Mouse (Mus musculus) gastrocnemius, postnatal 36 days (tissue): ENCODE measurements at regions not wholly inside any gene's neighbourhood (a gene's known extent, or its start where the extent isn't known, plus 50 kb on each side); places are given as distances from the start of the nearest gene placed in this dataset.
"Not testable (repeated sequence)": the region's sequence is repeated elsewhere in the genome, so short reads cannot be mapped to it uniquely, and the experiment has no call there.

Source experiments
- DNase-seq, 2 experiments: peaks; one replicate each; pipeline ENCODE4 v3.0.0; 2022
- intact Hi-C: fragments of 180-260 bp; cut with DNase I; formaldehyde crosslinking; loops from one replicate; pipeline ENCODE4 v1.15.1; 2025

DNA sequence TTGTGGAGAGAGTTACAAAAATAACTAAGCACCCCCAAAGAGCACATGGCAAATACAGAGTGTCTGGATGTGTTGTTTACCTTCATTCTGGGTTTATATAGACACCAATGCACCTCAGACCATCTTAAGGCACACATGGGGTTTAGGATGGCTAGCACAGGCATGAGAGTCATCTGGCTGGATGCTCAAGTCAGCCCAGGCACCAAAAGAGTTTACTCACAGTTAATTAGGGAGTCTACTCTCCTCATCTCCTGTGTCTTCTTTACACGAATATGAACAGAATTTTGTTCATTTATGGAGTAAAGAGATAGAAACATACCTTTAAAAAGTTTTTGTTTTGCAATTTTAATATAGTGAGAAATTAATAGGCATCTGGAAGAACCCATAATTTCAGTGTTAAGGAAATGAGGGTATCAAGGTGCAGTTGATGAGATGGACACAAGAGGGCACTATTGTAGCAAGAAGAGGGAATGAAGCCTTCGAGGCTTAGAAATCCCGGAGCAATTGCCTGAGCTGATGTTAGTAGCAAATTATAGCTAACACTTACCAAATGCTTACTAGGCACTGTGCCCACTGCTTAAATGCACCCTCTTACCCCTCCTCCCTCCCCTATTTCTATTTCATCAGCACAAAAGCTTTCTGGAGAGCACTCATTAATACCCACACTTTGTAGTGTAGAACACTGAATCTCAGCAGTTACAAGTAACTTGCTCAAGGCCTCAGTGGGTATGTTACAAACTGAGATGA lies 174.6 kb downstream of the Eepd1 start:
- intact Hi-C loops, result loop anchor here (2.0 kb wide), 1 partner anchor 1119 kb away; no protein-coding TSS in a partner anchor
- DNase-seq, result no peak

GRCm38 (mm10) chr9:25656534-25656933 lies 175.2 kb downstream of the Eepd1 start:
- intact Hi-C loops, result loop anchor here (2.0 kb wide), 1 partner anchor 1118 kb away; no protein-coding TSS in a partner anchor
- no peak for DNase-seq

- DNase-seq, result no peak
- intact Hi-C loops, result no loop called here
Observed at GRCm38 (mm10) chr9:25683635-25684333, 202.4 kb downstream of the Eepd1 start.

DNA sequence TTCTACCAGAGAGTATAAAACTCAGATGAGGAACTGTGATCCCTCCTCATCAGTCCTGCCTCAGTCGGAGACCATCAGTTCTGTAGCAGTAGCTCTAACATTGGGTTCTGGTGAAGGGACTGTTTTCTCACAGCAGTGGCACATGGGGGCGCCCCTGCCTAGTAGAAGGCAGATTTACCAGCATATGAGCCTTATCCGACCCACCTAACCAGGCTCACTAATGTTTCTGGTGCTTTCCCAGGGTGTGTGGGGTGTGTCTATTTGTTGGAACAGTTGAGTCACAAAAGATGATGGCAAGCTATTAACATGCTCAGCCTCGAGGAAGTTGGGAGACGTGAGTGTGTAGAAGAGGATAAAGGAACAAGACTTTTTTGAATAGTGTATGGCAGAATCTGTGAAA lies 212.3 kb downstream of the Eepd1 start:
- no peak for DNase-seq
- intact Hi-C loops, result loop anchor here (10.0 kb wide), 1 partner anchor 1081 kb away; no protein-coding TSS in a partner anchor

DNA sequence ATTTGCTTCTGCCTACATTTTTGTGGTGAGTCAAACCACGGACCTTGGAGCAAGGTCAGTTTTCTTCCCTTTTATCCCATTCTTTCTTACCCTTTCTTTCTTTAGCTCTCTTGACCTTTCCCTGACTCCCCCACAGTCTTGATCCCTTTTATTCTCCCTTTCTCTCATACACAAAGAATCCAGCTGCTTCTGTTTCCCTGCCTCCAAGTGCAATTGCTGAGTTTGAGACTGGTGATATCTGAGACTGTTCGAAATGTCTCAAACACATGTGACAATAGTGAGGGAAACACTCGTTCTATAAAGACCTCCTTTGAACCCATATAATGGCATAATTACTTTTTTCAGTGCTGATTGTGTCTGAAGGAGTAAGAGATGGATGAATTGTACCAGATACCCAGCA lies 213.7 kb downstream of the Eepd1 start:
- intact Hi-C loops, result loop anchor here (10.0 kb wide), 1 partner anchor 1080 kb away; no protein-coding TSS in a partner anchor
- DNase-seq, result no peak

DNA sequence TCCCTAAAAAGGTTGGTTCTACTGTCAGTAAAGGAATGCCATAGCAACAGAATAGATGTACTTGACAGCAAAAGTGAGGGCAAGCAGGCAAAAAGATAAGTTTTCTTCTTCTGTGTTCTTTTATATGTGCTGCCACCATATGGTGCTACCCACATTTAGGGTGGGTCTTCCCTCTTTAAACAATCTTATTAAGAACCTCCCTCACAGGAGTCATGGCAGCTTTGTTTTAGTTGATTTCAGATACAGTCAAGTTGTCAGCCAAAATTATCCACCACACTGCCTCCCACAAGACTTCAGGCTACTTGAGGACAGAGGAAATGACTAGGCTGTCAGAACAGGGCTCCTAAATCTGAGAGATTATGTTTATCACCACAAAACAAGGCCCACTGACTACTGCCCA lies 232.3 kb downstream of the Eepd1 start:
- intact Hi-C loops, result no loop called here
- DNase-seq, result no peak

DNA sequence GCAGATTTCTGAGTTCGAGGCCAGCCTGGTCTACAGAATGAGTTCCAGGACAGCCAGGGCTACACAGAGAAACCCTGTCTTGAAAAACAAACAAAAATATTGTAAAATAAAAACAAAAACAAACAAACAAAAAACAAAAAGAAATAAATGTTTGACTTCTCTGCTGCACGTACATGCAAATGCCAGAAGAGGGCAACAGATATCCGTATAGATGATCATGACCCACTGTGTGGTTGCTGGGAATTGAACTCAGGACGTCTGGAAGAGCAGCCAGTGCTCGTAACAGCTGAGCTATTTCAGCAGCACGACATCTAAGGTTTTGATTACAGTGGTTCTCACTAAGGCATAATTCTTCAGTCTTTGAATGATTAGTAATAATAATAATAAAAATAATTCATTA lies 262.8 kb downstream of the Eepd1 start:
- intact Hi-C loops, result no loop called here
- DNase-seq, result no peak

DNA sequence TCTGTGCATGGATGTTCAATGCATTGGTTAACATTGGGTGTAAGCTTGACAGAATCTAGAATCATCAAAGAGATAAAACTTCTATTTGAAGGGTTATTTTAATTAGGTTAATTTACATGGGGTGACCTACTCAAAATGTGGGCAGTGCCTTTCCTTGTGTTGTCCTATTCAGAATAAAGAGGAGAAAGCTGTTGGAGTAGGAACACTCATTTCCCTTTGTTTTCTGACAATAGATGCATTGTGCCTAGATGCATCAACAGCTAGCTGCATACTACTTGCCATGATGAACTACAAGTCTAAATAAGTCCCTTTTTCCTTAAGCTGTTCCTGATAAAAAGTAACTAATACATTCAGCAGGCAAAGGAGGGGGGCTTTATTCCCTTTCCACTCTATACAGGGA lies 269.8 kb downstream of the Eepd1 start:
- no peak for DNase-seq
- intact Hi-C loops, result no loop called here

DNA sequence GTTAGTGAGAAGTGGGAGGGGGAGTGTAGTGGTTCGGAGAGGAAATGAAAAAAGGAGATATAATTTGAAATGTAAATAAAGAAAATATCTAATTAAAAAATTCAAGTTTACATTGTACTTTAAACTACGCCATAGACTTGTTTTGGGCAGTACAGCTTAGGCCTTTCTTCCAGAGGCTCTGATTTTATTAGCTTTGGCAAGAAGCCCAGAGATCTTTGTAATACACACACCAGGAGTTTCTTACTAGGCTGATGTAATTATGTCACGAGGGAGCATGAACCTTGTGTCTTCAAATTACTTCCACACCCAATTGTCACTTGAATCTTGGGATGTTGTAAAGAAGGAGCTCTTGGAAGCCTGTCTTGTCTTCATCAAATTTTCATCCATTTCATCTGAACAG lies 292.6 kb downstream of the Eepd1 start:
- intact Hi-C loops, result no loop called here
- no peak for DNase-seq

GRCm38 (mm10) chr9:25782631-25783030 lies 301.3 kb downstream of the Eepd1 start:
- intact Hi-C loops, result no loop called here
- no peak for DNase-seq

DNA sequence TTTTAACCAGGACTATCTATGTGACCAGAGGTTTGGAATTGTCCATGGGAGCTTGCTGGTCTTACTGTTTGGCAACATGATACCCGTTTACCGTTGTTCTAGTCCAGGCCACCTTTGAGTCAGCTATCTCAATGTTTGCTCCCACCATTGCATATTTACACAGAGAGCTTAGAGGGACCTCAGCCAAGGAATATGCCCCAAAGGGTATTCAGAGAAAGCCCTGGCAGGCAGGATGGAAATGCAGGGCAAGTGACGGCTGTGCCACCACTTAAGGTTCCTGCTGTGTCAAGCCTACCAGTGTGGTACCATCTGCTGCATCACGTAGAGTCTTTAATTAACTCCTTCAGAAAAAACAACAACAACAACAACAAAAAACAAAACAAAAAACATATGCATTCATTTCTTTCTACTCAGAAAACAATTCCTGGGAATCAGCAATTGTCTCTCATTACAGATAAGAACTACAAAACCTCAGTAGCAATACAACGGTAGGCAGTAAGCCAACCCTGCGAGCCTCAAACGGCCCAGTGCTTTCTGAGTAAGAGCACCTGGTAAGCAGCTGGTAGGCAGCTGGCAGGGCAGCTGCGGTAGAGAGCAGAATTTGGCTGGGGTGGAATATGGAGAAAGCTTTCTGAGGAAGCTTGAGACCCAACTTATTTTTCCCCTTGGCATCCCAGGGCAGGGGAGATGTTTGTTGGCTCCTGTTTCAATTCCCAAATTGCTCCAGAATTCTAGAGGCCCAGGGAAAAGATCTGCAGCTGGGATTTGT lies 314.0 kb downstream of the Eepd1 start:
- DNase-seq, result no peak
- intact Hi-C loops, result no loop called here

GRCm38 (mm10) chr9:25809562-25809961 lies 328.2 kb downstream of the Eepd1 start:
- DNase-seq, result no peak
- intact Hi-C loops, result no loop called here

- intact Hi-C loops, result no loop called here
Observed at GRCm38 (mm10) chr9:25833295-25833694, 351.9 kb downstream of the Eepd1 start.

GRCm38 (mm10) chr9:25849914-25850313 lies 368.6 kb downstream of the Eepd1 start:
- not testable (repeated sequence) for DNase-seq

More at GRCm38 (mm10) chr9:25833295-25833694, 351.9 kb downstream of the Eepd1 start:
- DNase-seq, result no peak

GRCm38 (mm10) chr9:25850608-25851007 lies 369.3 kb downstream of the Eepd1 start:
- DNase-seq, intact Hi-C loops: not testable (repeated sequence)

More at GRCm38 (mm10) chr9:25849914-25850313, 368.6 kb downstream of the Eepd1 start:
- intact Hi-C loops, result not testable (repeated sequence)

- intact Hi-C loops, result no loop called here
- DNase-seq, result no peak
Observed at GRCm38 (mm10) chr9:25854545-25854944, 373.2 kb downstream of the Eepd1 start.

- intact Hi-C loops, result no loop called here
- no peak for DNase-seq
Observed at GRCm38 (mm10) chr9:25870260-25870659, 388.9 kb downstream of the Eepd1 start.

GRCm38 (mm10) chr9:25896333-25896905 lies 415.1 kb downstream of the Eepd1 start:
- intact Hi-C loops, result no loop called here

More at GRCm38 (mm10) chr9:25896333-25896905, 415.1 kb downstream of the Eepd1 start:
- DNase-seq, result no peak
